Mouse (Mus musculus): ENCODE results near the gene Gm12830. TPM values are rescaled to one million over a fixed set of nuclear protein-coding genes. Genes with fewer than 3 reads are reported as not detected.

The Gm12830 gene
- polyA plus RNA-seq, 1 experiment from 2014 or later: not detected

DNA sequence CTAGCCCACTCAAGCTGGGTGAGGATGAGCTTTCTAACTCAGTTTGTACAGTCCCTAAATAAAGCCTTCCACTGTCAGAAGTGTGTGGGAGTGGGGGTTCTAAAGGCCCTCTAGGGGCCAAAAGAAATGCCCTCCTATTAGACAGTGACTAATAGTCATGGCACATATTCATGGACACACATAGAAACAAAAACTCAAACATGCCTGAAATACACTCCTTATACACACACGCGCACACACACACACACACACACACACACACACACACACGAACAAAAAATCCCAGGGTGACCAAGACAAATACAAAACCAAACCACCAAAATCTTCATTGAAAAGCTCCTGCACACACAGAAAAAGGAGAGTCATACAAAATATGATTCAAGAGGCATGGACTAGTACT lies 84.0 kb downstream of the Gm12830 start:
- Histone ChIP-seq H3K27me3 (replicated peaks) (peaks cover 79% of the 10 kb centered on the region), H3K27ac (no peak overlapping the region), H3K9ac (no peak overlapping the region), H3K36me3 (replicated peaks) (no peaks in the 10 kb centered on the region), H3K4me2 (no peak overlapping the region), H3K4me1 (peaks cover 30% of the 10 kb centered on the region), H3K9me3 (no peaks in the 10 kb centered on the region), H3K4me3 (no peak overlapping the region)
- no peak for ATAC-seq (replicated peaks)
- 50% methylated on average over 3 of the region's 3 CpGs for WGBS

Other genes with a start within 250 kb of the Gm12830 start
- 0.46 and 0.88 TPM in 2 replicates for gene Foxd2, start 87.2 kb downstream of the Gm12830 start, polyA plus RNA-seq (2015; fragmentation: Nextera tagmentation; extraction: Ambion mirVana)
- 0.27 and 0.34 TPM in 2 replicates for gene Foxe3, start 104.3 kb downstream of the Gm12830 start, polyA plus RNA-seq (2015; fragmentation: Nextera tagmentation; extraction: Ambion mirVana)
- 166 and 187 TPM in 2 replicates for gene Cmpk1, start 165.5 kb downstream of the Gm12830 start, polyA plus RNA-seq (2015; fragmentation: Nextera tagmentation; extraction: Ambion mirVana)
- 1.8 and 2.6 TPM in 2 replicates for gene Stil, start 178.4 kb downstream of the Gm12830 start, polyA plus RNA-seq (2015; fragmentation: Nextera tagmentation; extraction: Ambion mirVana)
- gene Tal1, start 234.7 kb downstream of the Gm12830 start, polyA plus RNA-seq (2015; fragmentation: Nextera tagmentation; extraction: Ambion mirVana): 7.9 and 8.5 TPM in 2 replicates